Mouse (Mus musculus): ENCODE results near the gene Npb.
"Not testable (repeated sequence)": the region's sequence is repeated elsewhere in the genome, so short reads cannot be mapped to it uniquely, and the experiment has no call there.

The Npb gene

GRCm38 (mm10) chr11:120580190-120580589 lies 28.1 kb upstream of the Npb start:
- peak; percentile 43 to 49 for DNase-seq

GRCm38 (mm10) chr11:120580871-120581331 lies 27.4 kb upstream of the Npb start:
- DNase-seq: peak in 1 of 2 experiments; percentile 33

- DNase-seq: peak; percentile 76 to 85
These were observed 26.6 kb upstream of the Npb start, which contains the start of gene Arhgdia for GRCm38 (mm10) chr11:120581490-120582267. Gene Arhgdia, minus strand, starts transcription at chr11:120581624.

GRCm38 (mm10) chr11:120582268-120582981 lies 25.9 kb upstream of the Npb start:
- peak; percentile 36 to 63 for DNase-seq

GRCm38 (mm10) chr11:120582982-120583293 lies 25.3 kb upstream of the Npb start:
- not testable (repeated sequence) for DNase-seq

GRCm38 (mm10) chr11:120583937-120584336 lies 24.3 kb upstream of the Npb start:
- DNase-seq: no peak

- DNase-seq: no peak
These were observed 19.7 kb upstream of the Npb start for GRCm38 (mm10) chr11:120588531-120588930.

- DNase-seq: no peak
These were observed 10.7 kb upstream of the Npb start for GRCm38 (mm10) chr11:120597240-120598235.

- peak; percentile 90 to 91 for DNase-seq
These were observed 9.8 kb upstream of the Npb start, which contains the start of the genes Alyref and Anapc11 for GRCm38 (mm10) chr11:120598283-120598989. Gene Alyref, minus strand, starts transcription at chr11:120598365. Gene Anapc11, plus strand, starts transcription at chr11:120598421.

- DNase-seq: no peak
These were observed 9.2 kb upstream of the Npb start for GRCm38 (mm10) chr11:120598990-120599549.

- no peak for DNase-seq
These were observed 7.6 kb upstream of the Npb start for GRCm38 (mm10) chr11:120600716-120601115.

GRCm38 (mm10) chr11:120603545-120603944 lies 4.7 kb upstream of the Npb start:
- no peak for DNase-seq

- no peak for DNase-seq
These were observed 2.6 kb upstream of the Npb start for GRCm38 (mm10) chr11:120605667-120606066.

- no peak for DNase-seq
These were observed 1.5 kb upstream of the Npb start for GRCm38 (mm10) chr11:120606764-120607163.

GRCm38 (mm10) chr11:120609250-120609649 lies 973 bp downstream of the Npb start:
- peak in 1 of 2 experiments; percentile 67 for DNase-seq

GRCm38 (mm10) chr11:120610477-120611046 lies 2.3 kb downstream of the Npb start:
- no peak for DNase-seq

GRCm38 (mm10) chr11:120612763-120613162 lies 4.5 kb downstream of the Npb start:
- DNase-seq: peak; percentile 67 to 79

- DNase-seq: no peak
These were observed 5.2 kb downstream of the Npb start for GRCm38 (mm10) chr11:120613481-120613972.

- no peak for DNase-seq
These were observed 5.7 kb downstream of the Npb start for GRCm38 (mm10) chr11:120613976-120614375.

GRCm38 (mm10) chr11:120615167-120615566 lies 6.9 kb downstream of the Npb start:
- DNase-seq: no peak

GRCm38 (mm10) chr11:120615606-120616203 lies 7.4 kb downstream of the Npb start:
- DNase-seq: no peak
